Mouse (Mus musculus) adrenal gland, adult 2 months (tissue): ENCODE measurements around the gene Gm20219. TPM values are rescaled to one million over a fixed set of nuclear protein-coding genes. Genes with fewer than 3 reads are reported as not detected.
"Not testable (repeated sequence)": the region's sequence is repeated elsewhere in the genome, so short reads cannot be mapped to it uniquely, and the experiment has no call there.

Experiments used
- DNase-seq: peaks from one replicate; pipeline ENCODE4 v3.0.0; 2021
- polyA plus RNA-seq: library from polyadenylated mRNA; depleted of rRNA; stranded (reverse); fragments of >200 nt; gene quantifications from 2 replicates; pipeline ENCODE4 v1.2.3, GENCODE M21; 2012; rRNA removed
- total RNA-seq, 2 experiments: library from RNA; stranded (reverse); gene quantifications; 2 replicates each; pipeline ENCODE4 v1.2.3; 2021

The Gm20219 gene
- total and polyA plus RNA-seq, 3 experiments = 0.31 to 3.0 (median 0.98) TPM

DNA sequence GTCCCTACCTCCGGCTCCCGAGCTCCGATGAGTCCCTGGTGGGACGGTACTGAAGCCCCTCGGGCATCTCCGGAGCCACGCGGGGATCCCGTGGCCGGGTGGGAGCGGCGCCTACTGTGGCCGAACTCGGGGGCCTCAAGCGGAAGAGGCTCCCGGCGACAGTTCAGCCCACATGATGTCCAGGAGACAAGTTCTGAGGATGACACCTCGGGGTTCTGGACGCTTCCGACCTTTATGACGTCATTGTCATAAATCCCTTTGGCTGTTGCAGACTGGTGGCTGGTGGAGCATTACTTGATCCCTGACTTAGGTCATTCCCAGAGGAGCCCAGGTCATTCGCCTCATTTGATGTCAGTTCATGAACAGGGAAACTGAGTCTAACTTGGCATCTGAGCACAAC is 41.9 kb downstream of the Gm20219 start, which contains the start of gene Znrf4:
TSS of gene Znrf4 (minus strand) at position 122 of the 400 bp plus-strand sequence.
- DNase-seq = no peak

DNA sequence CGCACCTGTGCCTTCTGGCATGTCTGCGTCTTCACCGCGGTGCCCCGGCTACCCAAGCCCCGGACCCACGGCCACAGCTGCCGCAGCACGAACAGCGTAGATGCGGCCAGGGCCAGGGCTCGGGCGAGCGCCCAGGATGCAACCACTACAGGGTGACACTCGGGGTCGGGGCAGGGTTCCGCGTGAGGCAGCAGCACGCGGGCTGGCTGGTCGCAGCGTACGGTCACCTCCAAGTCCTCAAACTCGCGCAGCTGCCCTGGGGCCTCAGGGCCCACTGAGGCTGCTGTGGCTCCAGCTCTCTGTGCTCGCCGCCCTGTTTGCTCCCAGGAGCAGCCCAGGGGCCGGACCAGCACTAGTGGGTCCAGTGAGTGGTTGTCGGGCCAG is 42.5 kb downstream of the Gm20219 start:
- DNase-seq = no peak

DNA sequence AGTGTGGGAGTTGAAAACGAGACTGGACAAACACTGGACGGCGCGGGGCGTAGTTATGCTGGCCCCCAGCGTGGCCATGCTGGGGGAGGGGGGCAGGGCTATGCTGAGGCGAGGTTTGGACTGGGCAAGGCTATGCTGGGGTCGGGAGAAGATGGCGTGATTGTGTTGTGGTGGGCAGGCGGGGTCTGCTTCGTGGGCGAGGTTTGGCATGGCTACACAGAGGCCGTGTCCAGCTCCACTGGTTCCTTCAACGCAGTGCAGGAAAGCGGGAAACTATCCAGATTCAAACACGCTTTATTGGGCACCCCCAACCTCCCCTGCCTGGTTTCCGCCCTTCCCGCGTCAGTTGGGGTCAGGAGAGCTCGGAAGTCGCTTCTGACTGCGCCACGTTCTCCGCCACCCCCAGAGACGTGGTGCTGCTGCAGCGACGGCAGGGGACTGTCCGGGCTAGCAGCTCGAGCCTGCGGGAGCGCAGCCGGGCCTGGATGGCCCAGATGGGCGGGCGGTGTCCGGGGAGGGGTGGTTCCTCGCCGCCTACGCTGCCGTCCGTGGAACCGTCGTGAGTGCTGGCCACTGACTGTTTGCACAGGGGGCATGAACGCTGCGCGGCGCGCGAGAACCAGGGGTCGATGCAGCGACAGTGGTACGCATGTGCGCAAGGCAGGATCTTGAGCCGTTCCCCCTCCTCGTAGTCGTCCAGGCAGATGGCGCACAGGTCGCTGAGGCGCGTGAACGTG is 43.0 kb downstream of the Gm20219 start:
- no peak for DNase-seq

DNA sequence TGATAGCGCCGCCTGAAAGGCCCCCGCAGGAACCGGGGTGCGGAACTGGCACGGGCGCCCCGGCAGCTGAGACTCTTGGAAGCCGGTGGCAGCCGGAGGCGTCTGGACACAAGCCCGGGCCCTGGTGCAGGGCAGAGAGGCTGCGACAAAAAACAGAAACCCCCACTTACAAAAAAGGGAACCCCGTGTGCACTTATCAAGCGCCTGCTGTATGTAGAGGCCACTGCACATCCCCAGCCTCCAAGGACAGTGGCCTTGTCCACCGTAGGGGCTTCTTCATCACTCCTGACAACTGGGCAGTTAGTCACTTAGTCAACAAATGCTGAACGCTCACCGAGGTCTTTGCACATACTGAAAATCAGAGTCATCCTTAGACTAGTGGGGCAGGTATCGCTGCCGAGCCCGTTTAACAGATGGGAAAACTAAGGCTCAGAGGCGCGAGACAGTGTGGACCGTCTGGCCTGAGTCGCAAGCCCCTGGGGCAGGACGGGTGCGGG is 43.7 kb downstream of the Gm20219 start:
- DNase-seq = peak; percentile 50

DNA sequence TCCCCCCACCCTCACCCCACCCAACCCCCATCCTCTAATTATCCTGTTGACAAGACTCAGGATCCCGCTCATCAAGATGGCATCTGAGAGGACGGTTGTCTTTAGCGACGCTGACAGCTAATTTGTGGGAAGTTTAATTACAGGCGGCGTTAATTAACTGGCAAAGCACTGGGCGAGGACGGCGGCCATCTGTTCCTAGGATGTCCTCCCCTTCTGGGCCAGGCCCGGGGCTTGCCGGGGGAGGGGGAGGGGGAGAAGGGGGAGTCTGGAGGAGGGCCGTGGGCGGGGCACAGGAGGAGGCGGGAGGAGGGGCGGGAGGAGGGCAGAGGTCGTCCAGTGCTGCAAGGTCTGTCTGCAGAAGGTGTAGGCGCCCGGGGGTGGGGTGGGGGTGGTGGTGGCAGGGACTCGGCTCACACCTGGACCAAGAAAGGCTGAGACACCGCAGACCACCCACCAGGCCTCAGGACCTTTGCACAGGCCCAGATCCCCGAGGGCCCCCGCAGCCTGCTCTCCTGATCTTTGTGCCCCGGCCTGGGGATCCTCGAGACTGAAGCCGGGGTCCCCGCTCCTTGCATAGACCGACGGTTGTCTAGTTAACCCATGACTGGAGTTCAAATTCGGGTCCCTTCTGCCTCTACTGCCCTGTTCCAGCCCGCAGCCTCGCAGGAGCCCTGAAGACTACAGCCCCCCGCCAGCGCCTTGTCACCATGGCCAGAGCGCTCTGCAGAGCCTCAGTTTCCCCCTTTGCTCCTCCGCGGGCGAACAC is 44.3 kb downstream of the Gm20219 start:
- no peak for DNase-seq

DNA sequence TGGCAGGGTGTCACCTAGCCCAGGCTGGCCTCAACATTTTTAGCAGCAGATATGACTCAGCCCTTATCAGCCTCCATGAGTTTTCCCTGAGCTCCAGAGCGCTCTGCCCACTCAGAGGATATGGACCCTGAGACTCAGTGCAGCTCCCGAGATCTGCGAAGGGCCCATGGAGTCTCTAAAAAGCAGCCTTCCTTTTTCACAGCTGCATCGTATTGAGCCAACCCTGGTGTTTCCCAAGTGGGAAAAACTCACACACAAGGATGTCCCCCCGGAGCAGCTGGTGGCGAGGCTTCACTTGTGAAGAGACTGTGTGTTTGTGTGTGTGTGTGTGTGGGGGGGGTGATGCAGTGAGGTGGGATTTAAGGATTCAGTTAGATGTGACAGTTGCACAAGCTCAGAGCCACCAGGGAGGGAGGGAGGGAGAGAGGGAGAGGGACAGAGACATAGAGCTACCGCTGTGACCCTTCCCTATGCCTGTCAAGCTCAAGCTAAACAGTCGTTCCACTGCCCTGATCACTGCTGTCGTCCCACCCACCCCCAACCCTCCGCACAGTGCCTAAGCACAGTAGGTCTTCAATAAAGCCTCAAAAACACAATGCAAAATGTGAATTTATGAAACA is 45.1 kb downstream of the Gm20219 start:
- no peak for DNase-seq

DNA sequence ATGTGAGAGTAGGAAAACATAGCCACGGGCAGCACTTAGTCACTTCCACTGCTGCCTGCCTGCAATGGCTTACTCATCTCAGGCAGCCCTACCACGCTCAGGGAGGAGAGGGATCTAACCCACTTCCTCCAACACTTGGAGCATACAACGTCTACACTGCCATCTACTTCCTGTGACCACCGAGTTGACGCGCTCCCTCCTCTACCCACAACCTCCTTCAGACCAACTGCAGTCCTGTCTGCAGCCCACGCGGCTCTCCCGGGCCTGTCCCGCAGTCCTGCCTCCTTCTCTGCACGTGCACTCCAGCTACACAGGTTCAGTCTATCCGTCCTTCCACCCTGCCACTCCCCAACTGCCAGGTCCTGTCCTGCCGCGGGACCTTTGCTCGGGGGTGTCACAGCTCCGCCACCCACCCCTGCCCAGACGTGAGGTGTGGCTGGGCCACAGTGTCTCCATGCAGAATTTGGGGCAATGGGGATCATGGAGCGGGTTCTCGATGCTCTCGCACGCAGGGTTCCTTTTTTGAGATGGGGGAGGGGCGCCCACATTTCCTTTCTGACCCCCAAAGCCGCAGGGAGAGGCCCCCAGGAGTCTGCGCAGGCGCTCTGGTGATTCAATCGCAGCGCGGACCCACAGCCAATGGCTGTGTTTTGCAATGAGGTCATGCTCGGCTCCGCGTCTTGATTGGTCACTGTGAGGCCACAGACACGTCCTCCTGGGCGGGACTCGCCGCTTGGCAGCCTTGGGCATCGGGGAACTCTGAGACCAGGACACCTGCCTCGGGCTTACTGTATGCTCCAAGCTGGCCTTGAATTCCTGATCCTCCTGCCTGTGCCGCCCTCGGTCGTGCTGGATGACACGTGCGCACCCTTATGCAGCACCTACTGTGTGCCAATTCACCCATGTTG is 46.8 kb downstream of the Gm20219 start:
- DNase-seq = peak; percentile 97

DNA sequence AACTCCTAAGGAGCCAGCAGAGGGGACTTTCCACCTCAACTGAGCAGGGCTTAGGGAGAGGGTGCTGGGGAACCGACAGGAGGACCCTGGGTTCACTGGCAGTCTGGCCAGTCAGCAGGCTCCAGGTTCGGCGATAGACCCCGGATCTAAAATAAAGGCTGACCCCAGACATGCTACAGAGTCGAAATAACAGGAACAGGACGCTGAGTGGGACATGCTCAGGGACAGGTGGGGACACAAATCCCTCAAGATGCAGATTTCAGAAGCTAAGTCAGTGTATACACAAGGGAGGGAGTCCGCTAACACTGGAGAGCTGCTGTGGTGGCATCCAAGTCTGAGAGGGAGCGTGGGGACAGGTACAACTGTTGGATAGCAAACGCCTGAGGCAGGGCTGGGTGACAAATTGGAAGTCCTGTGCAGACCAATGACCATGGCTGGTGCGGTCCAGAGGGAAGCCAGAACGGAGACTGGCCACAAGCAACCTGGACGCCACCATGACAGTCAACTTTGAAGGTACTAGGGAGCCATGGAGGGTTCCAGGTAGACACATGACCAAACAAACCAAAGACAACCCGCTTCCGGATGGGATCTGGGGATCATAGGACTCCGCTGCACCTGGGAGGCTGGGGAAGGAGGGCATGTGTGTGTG is 47.6 kb downstream of the Gm20219 start:
- peak; percentile 16 for DNase-seq

DNA sequence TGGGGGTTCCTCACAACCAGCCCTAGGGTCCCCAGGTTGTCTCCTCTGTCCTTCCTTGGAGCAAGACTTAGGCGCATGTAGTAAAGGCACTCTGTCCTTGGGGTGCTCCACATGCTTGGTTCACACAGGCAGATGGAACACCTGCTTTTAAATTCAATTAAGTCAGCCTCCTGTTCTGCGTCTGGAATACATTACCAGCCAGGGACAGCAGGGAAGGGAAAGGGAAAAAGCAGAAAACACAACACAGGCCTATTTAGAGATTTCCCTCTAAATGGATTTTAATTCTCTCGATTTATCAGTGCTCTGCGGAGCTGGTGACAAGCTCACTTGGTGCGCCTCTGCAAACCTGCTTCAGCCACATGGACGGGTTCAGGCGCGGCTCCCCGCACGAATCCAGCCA is 48.8 kb downstream of the Gm20219 start:
- no peak for DNase-seq

DNA sequence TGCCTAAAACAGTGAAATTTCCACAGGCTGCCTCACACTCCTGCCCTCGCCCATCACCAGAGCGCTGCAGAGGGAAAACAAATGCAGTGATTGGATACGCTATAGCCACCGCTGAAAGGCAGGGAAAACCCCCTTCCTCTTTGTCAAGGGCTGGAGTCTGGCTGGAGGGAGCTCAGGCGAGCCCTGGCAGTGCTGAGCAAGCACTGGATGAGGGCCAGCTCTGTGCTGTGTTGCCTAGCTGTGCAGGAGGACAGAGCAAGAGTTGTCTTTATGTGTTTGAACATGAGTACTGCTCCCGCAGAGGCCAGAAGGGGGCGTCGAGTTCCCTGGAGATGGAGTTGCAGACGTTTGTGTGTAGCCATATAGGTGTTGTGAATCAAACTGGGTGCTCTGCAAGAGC is 51.7 kb downstream of the Gm20219 start:
- DNase-seq = peak; percentile 47

DNA sequence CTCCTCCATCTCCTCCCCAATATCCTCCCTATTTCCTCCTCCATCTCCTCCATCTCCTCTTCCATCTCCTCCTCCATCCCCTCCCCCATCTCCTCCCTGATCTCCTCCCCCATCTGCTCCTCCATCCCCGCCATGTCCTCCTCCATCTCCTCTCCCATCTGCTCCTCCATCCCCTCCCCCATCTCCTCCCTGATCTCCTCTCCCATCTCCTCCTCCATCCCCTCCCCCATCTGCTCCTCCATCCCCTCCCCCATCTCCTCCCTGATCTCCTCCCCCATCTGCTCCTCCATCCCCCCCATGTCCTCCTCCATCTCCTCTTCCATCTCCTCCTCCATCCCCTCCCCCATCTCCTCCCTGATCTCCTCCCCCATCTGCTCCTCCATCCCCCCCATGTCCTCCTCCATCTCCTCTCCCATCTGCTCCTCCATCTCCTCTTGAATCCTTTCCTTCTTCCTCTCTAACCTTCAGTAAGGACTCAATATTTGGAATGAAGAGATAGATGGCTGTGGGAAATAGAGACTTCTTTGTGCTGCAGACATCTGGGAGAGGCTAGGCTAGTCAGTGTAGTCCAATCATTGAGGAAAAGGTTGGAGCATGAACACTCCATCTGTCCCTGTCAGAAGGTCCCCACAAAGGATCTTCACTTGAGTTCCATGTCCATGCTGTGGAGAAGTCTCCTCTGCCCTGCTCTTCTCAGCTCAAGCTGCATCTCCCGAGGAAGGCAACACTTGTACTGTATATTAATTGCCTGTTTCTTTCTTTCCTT is 52.4 kb downstream of the Gm20219 start:
- DNase-seq = not testable (repeated sequence)

Other genes starting within 250 kb of the Gm20219 start
- gene Kdm4b, start 228.3 kb downstream of the Gm20219 start, total RNA-seq = 10 to 100 TPM; 37.6 to 37.8 TPM
- gene Kdm4b, start 228.3 kb downstream of the Gm20219 start, polyA plus RNA-seq = 53.7 and 56.4 TPM in 2 replicates
- 100 to 1,000 TPM; 149 to 249 TPM for gene Ptprs, start 77.9 kb downstream of the Gm20219 start, total RNA-seq
- 573 and 605 TPM in 2 replicates for gene Ptprs, start 77.9 kb downstream of the Gm20219 start, polyA plus RNA-seq
- not detected for gene Znrf4, start 42.0 kb downstream of the Gm20219 start, total RNA-seq
- gene Znrf4, start 42.0 kb downstream of the Gm20219 start, polyA plus RNA-seq = not detected in 2 replicates
- 100 to 1,000 TPM in 1 of 2 experiments, 10 to 100 TPM in 1; 82.8 to 119 TPM for gene Safb2, start 30.2 kb upstream of the Gm20219 start, total RNA-seq
- gene Safb2, start 30.2 kb upstream of the Gm20219 start, polyA plus RNA-seq = 65.4 and 89.2 TPM in 2 replicates
- gene Safb, start 30.4 kb upstream of the Gm20219 start, total RNA-seq = 100 to 1,000 TPM in 1 of 2 experiments, 10 to 100 TPM in 1; 87.4 to 126 TPM
- gene Safb, start 30.4 kb upstream of the Gm20219 start, polyA plus RNA-seq = 77.8 and 121 TPM in 2 replicates
- 100 to 1,000 TPM; 317 to 361 TPM for gene 2410015M20Rik, start 55.4 kb upstream of the Gm20219 start, total RNA-seq
- gene 2410015M20Rik, start 55.4 kb upstream of the Gm20219 start, polyA plus RNA-seq = 98.0 and 117 TPM in 2 replicates
- 100 to 1,000 TPM; 720 to 828 TPM for gene Rpl36, start 59.0 kb upstream of the Gm20219 start, total RNA-seq
- 1,273 and 1,721 TPM in 2 replicates for gene Rpl36, start 59.0 kb upstream of the Gm20219 start, polyA plus RNA-seq
- gene Lonp1, start 72.5 kb upstream of the Gm20219 start, total RNA-seq = 100 to 1,000 TPM; 549 to 571 TPM
- gene Lonp1, start 72.5 kb upstream of the Gm20219 start, polyA plus RNA-seq = 447 and 560 TPM in 2 replicates
- 1 to 10 TPM; 1.1 to 6.6 TPM for gene Catsperd, start 73.8 kb upstream of the Gm20219 start, total RNA-seq
- gene Catsperd, start 73.8 kb upstream of the Gm20219 start, polyA plus RNA-seq = 1.4 and 1.9 TPM in 2 replicates
- 10 to 100 TPM; 64.3 to 77.8 TPM for gene Ranbp3, start 118.9 kb upstream of the Gm20219 start, total RNA-seq
- gene Ranbp3, start 118.9 kb upstream of the Gm20219 start, polyA plus RNA-seq = 82.4 and 97.1 TPM in 2 replicates
- 100 to 1,000 TPM; 263 to 339 TPM for gene Ndufa11, start 163.4 kb upstream of the Gm20219 start, total RNA-seq
- gene Ndufa11, start 163.4 kb upstream of the Gm20219 start, polyA plus RNA-seq = 862 and 877 TPM in 2 replicates
- 10 to 100 TPM; 26.8 to 31.6 TPM for gene Vmac, start 163.6 kb upstream of the Gm20219 start, total RNA-seq
- 50.2 and 57.3 TPM in 2 replicates for gene Vmac, start 163.6 kb upstream of the Gm20219 start, polyA plus RNA-seq
- gene Nrtn, start 203.1 kb upstream of the Gm20219 start, total RNA-seq = 1 to 10 TPM; 3.2 to 3.9 TPM
- gene Nrtn, start 203.1 kb upstream of the Gm20219 start, polyA plus RNA-seq = 53.9 and 64.0 TPM in 2 replicates
- 10 to 100 TPM; 30.0 to 36.2 TPM for gene Dus3l, start 210.4 kb upstream of the Gm20219 start, total RNA-seq
- gene Dus3l, start 210.4 kb upstream of the Gm20219 start, polyA plus RNA-seq = 104 and 121 TPM in 2 replicates
- under 1 TPM; 0.43 to 0.73 TPM for gene Prr22, start 215.9 kb upstream of the Gm20219 start, total RNA-seq
- gene Prr22, start 215.9 kb upstream of the Gm20219 start, polyA plus RNA-seq = 4.7 and 5.6 TPM in 2 replicates